ENCODE assay signal across 10 mouse cellular contexts in the genomic region with DNA sequence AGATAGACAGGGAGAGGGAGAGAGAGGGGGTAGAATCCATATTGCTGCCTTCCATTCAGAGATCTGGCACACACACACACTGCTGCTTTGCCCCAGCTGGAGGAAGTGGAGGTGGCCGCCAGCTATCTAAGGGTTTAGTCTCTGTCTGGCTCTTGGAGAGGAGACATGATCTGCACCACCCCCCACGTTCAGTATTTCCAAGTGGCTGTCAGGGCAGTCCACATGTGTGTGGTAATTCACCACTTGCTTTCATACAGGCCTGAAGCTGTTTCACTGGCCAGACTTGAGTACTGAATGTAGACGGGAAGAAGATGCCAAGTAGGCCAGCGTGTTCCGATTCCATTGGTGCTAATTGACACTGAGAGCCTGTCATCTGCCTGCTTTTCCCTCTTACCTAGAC.
DNase-seq lines count a peak whose midpoint lies in the region; ATAC-seq and TF ChIP-seq lines count a peak whose summit lies in the region.
"Had no signal": no experiment of that assay in that cellular context is flagged by ENCODE, and none has a peak within 500 bp of the region (broad histone marks: within the 10 kb centered on the region; RNA-seq: fewer than 3 reads in every experiment).

No protein-coding gene starts in this region.

- no peak overlapping the region for H3K4me2 ChIP-seq in heart, embryonic 12.5 days
- no peak overlapping the region for H3K4me2 ChIP-seq in forebrain, postnatal 0 days (ENCODE audit: low read depth)

- H3K4me3 ChIP-seq in heart, embryonic 12.5 days = no peak overlapping the region
- no peak overlapping the region for H3K4me3 ChIP-seq in small intestine, adult 2 months (ENCODE audit: low read depth, low read length)
- no peak overlapping the region for H3K4me3 ChIP-seq in forebrain, postnatal 0 days (ENCODE audit: low read depth, low read length)
- H3K4me3 ChIP-seq: layer of hippocampus, adult 2 months had no signal

- no peak overlapping the region for H3K27ac ChIP-seq in heart, embryonic 12.5 days (ENCODE audit: poor library complexity, severe bottlenecking)
- H3K27ac ChIP-seq in small intestine, adult 2 months (ENCODE audit: insufficient read depth, low read depth, low read length) = 0 out of 2 replicates have a peak overlapping the region, but pooled peaks have one; percentile 8
- no peak overlapping the region for H3K27ac ChIP-seq in forebrain, postnatal 0 days (ENCODE audit: low read depth, low read length)
- H3K27ac ChIP-seq: layer of hippocampus, adult 2 months had no signal

- no peak for TF ChIP-seq POLR2A in small intestine, adult 2 months (IDR thresholded peaks at IDR 0.05; ENCODE audit: low read depth, low read length)

- no peaks in the 10 kb centered on the region for H3K27me3 ChIP-seq in heart, embryonic 12.5 days (replicated peaks)
- no peaks in the 10 kb centered on the region for H3K27me3 ChIP-seq in small intestine, adult 2 months (ENCODE audit: control insufficient read depth, insufficient read depth, low read length)
- no peaks in the 10 kb centered on the region for H3K27me3 ChIP-seq in forebrain, postnatal 0 days (ENCODE audit: insufficient read depth, low read length)

- no peaks in the 10 kb centered on the region for H3K36me3 ChIP-seq in heart, embryonic 12.5 days
- no peaks in the 10 kb centered on the region for H3K36me3 ChIP-seq in small intestine, adult 2 months (ENCODE audit: control insufficient read depth, insufficient read depth, low read length)
- no peaks in the 10 kb centered on the region for H3K36me3 ChIP-seq in forebrain, postnatal 0 days (ENCODE audit: insufficient read depth)
- H3K36me3 ChIP-seq: G1E had no signal

- no peak for TF ChIP-seq CTCF in small intestine, adult 2 months (IDR thresholded peaks at IDR 0.05; ENCODE audit: extremely low read depth, insufficient read length, insufficient replicate concordance, low read depth, low read length)
- no peak for TF ChIP-seq CTCF in forebrain, postnatal 0 days (IDR thresholded peaks at IDR 0.05; ENCODE audit: low read depth)

- DNase-seq in heart, adult 18-20 months = peak; percentile 10 to 22
- DNase-seq in brain, adult 2 months (ENCODE audit: low read depth, low spot score) = peak; percentile 8
- peak; percentile 6 for DNase-seq in heart, postnatal 25 days (ENCODE audit: low spot score)
- no peak for DNase-seq in forebrain, postnatal 0 days
- DNase-seq in spleen, postnatal 14 days (ENCODE audit: low spot score in 2 of 2) = no peak

- 42% methylated on average over 5 of the region's 5 CpGs for WGBS in heart, embryonic 12.5 days
- WGBS in small intestine, adult 2 months = 46% methylated on average over 5 of the region's 5 CpGs
- WGBS in forebrain, postnatal 0 days = 74% methylated on average over 5 of the region's 5 CpGs

- no peak; the same call in 1 of the 2 replicates for ATAC-seq in heart, embryonic 12.5 days (ENCODE audit: insufficient number of reproducible peaks, low FRiP score)
- ATAC-seq in forebrain, postnatal 0 days = no peak
- no peak for ATAC-seq in cerebellum, adult (ENCODE audit: insufficient number of reproducible peaks, low FRiP score, low TSS enrichment)

- H3K9me3 ChIP-seq in heart, embryonic 12.5 days (replicated peaks) = no peaks in the 10 kb centered on the region
- no peaks in the 10 kb centered on the region for H3K9me3 ChIP-seq in forebrain, postnatal 0 days (ENCODE audit: low read length)
- H3K9me3 ChIP-seq: G1E had no signal

- no peak overlapping the region for H3K9ac ChIP-seq in heart, embryonic 12.5 days
- H3K9ac ChIP-seq in forebrain, postnatal 0 days = no peak overlapping the region

- H3K4me1 ChIP-seq in heart, embryonic 12.5 days (replicated peaks) = peaks cover 18% of the 10 kb centered on the region
- H3K4me1 ChIP-seq in small intestine, adult 2 months (ENCODE audit: control insufficient read depth, insufficient read depth, insufficient read length, low read length) = peaks cover 18% of the 10 kb centered on the region
- H3K4me1 ChIP-seq in forebrain, postnatal 0 days (ENCODE audit: insufficient read depth) = no peaks in the 10 kb centered on the region

- intact Hi-C loops in heart, postnatal 25 days (cut with DNase I) = no loop called here

Comparison
In these comparisons a context has a peak if more than half of its experiments do, and no peak if none do; other contexts are left out.
1. DNase-seq: peak in heart, adult 18-20 months (2 of 2), brain, adult 2 months (single experiment) and heart, postnatal 25 days (single experiment); none in forebrain, postnatal 0 days (single experiment) and spleen, postnatal 14 days (0 of 2).